Mouse (Mus musculus): ENCODE results near the gene Acp2.
"Not testable (repeated sequence)": the region's sequence is repeated elsewhere in the genome, so short reads cannot be mapped to it uniquely, and the experiment has no call there.

Gene Acp2

DNA sequence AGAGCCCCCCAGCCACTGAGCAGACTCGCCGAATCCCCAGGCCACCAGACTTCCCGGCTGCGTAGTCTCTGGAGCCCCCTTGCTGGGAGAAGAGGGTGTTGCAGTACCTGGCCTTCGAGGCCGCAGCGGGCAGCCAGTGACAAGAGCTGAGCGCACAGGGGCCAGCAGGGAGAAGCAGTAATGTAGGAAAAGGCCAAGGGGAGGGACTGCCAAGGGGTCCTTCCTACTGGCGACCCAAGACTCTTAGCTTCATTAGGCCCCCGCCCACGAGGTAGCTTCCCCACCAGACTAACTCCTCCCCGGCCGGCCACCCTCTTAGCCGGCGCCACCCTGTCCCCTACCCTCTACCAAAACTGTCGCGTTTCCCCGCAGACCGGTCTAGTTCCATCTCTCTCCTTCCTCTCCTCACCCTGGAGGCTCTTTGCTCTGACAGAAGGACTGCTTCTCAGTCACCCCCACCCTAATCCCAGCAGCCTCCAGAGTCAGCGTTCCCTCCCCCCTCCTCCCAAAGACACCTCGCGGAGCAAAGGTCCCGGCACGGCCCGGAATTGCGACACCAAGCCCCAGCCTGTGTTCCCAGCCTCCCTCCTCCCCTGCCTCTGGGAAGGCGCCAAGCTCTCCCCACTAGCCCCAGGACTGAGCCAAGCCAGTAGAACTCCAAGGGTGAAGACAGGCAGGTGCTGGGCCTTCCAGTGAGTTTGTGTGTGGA, 7.9 kb upstream of the Acp2 start:
- DNase-seq (ENCODE audit: low read depth, low spot score), result peak; percentile 44

DNA sequence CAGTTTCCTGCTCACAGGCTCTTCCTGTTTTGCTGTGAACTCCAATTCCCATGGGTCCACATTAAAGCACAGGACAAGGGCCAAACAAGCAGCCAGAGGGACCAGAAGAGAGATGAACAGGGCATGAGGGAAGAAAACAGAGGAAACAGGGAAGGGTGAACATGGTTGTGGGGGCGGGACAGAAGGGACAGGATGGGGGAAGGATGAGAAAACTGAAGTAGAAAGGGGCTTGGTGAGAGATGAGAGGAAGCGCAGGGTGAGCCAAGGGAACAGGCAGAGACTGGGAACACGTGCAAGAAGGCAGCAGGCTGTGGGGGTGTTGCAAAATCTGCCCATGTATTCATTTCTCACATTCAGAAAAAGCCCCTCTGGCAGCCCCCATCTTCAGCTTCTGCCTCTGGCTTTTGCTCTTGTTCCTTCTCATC, 6.1 kb upstream of the Acp2 start:
- DNase-seq (ENCODE audit: low read depth, low spot score), result no peak

- DNase-seq (ENCODE audit: low read depth, low spot score), result no peak
These were observed 3.8 kb upstream of the Acp2 start for GRCm38 (mm10) chr2:91198888-91199287.

DNA sequence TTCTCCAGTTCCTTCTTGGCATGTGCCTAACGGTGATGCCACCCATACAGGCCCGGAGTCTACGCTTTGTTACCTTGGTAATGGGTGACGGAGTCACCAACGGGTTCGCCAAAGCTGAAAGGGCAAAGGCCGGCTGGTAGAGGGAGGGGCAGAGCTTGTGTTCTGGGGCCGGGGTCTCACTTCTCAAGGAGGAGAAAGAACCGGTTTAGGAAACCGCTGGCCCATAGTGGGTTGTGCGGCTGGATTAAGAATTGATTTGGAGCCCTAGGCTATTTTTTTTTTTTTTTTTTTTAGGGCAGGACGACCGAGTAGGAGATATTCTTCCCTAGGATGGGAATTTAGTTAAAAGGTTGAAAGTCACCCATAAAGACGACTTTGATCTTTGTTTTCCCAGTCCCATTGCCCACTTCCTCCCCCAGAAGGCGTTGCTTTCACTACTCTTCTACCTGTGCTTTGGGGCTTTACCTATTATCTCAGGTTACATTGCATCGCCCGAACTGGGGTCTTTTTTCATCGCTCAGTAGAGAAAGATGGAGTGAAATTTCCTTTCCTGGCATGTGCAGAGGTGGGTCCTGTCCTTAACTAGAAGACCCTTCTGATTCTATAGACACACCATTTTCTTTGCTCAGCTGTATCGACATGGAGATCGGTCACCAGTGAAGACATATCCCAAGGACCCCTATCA, 429 bp downstream of the Acp2 start:
- no peak for DNase-seq (ENCODE audit: low read depth, low spot score)

DNA sequence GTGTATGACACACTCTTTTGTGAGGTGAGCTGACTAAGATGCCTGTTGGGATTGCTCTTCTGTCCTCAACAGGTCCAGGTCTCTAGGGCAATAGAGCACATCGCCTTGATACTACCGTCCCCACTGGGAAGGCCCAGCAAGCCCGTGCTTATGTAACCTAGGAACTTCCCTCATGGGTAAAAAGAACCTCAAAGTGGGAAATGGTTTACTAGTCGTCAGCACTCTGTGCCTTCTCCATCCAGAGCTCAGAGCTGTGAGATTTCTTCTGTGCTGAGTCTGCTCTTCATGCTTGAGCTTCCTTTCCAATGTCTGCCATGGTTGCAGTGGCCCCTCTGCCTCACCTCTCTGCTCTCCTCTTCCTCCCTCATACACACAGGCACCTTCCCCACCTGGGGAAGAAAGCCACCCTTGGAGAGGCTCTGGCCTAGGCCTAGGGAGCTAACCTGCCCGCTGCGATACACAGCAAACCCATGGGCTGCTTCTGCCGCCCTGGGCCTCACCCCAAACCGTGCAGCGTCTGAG, 3.6 kb downstream of the Acp2 start:
- no peak for DNase-seq (ENCODE audit: low read depth, low spot score)

GRCm38 (mm10) chr2:91213311-91213710, 10.6 kb downstream of the Acp2 start:
- no peak for DNase-seq (ENCODE audit: low read depth, low spot score)

DNA sequence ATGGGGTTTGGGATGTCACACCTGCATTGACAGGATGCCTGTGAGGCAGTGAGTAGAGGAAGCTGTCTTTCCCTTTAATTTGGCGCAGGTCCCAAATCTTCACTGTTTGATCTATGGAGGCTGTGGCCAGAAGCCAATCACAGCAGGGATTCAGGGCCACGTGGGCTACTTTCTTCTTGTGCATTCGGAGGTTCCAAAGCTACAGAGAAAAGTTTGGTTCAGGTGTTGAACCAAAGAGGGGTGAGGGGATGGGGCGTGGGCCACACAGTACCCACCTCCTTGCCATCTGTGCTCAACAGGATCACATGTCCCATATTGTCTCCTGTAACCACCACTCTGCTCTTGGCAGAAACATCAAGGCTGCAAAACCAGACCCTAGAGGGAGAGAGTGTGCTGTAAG, 14.3 kb downstream of the Acp2 start:
- DNase-seq (ENCODE audit: low read depth, low spot score), result no peak

GRCm38 (mm10) chr2:91220501-91220900, 17.8 kb downstream of the Acp2 start:
- DNase-seq (ENCODE audit: low read depth, low spot score), result no peak

GRCm38 (mm10) chr2:91223614-91224013, 20.9 kb downstream of the Acp2 start:
- no peak for DNase-seq (ENCODE audit: low read depth, low spot score)

DNA sequence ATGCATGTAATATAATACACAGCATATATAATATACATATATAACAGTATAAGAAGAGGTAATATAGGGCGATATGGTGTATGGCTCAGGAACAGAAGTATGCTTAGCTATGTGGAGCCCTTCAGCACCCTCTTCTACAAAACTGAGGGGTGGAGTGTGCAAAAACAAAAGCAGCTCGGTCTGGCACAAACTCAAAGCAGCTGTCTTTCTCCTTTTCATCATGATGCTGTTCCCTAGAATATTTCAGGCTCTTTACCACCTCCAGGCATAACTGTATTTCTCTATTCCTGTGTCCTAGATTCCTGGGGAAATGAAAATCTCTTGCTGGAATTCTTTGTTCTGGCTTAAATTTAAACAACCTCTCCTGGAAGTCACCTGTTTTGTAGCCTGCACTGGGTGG, 27.1 kb downstream of the Acp2 start:
- DNase-seq (ENCODE audit: low read depth, low spot score), result no peak

DNA sequence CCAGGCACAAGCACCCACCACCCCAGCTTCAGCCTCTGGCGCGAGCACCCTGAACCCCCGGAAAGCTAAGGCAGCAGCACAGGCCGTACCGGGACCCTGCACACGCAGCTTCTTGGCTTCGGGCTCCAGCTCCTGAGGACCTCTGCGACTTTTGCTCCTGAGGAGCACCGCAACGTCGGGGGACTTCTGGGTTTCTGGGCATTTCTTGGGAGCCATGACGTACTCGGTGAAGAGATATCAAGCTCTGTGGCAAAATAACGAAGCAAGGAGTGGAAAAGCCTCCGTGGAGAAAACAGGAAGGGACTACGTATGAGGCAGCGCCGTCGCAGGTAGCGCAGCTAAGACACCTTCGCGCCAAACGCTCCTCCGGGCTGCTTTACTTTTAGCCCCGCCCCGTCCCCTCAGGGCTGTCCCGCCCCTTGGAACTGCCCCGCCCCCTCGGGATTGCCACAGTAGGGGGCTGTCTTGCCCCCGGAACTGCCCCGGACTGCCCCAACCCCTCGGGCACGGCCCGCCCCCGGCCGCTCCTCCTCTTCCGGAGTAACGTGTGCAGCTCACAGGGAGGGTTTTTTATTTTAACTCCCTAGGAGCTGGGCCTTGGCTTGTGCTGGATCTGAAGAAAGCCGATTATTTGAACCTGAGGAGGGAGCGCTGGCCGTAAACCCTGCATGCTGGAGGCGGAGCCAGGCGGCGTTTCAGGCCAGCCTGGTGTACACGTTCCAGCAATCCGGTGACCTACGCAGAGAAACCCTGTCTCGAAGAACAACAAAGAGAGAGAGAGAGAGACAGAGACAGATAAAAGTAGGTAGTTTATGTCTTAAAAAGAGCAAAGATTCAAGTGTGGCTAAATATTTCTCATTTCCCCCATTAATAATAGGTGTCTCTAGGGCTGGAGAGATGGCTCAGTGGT, 34.2 kb downstream of the Acp2 start, which contains the start of gene Ddb2:
TSS of gene Ddb2 (minus strand) at position 382 of the 910 bp plus-strand sequence.
- DNase-seq (ENCODE audit: low read depth, low spot score), result peak; percentile 90

DNA sequence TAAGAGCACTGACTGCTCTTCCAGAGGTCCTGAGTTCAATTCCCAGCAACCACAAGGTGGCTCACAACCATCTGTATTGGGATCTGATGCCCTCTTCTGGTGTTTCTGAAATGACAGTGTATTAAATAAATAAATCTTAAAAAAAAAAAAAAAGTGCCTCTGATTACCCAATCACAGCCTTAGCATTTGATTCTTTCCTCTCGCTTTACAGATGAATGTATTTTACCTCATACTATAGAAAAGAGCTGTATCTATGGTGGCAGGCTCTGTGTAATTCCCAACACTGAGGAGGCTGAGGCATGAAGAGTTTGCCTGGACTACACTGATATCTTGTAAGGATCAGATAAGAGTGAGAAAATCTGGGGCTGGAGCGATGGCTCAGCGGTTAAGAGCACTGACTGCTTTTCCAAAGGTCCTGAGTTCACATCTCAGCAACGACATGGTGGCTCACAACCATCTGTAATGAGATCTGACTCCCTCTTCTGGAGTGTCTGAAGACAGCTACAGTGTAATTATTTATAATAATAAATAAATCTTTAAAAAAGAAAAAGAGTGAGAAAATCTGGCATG, 34.9 kb downstream of the Acp2 start:
- not testable (repeated sequence) for DNase-seq (ENCODE audit: low read depth, low spot score)

DNA sequence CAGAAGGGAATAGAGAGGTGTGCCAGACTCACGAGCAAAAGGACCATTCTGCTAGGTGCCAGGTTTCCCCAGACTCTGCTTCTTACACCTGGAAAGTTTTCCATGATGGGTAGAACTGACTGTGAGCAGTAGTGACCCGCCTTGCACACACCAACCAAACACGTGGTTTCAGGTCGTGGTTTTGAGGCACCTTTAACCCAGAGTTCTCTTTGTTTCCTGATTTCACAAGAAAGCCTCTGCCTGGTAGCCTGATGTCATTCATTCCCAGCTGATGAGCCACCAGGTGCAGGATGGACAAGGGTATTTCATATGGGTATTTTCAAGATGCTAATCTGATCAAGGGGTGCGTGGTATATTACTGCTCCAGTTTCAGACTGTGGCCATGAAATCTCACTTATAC, 39.9 kb downstream of the Acp2 start:
- DNase-seq (ENCODE audit: low read depth, low spot score), result no peak

- no peak for DNase-seq (ENCODE audit: low read depth, low spot score)
These were observed 40.7 kb downstream of the Acp2 start for GRCm38 (mm10) chr2:91243416-91243815.

DNA sequence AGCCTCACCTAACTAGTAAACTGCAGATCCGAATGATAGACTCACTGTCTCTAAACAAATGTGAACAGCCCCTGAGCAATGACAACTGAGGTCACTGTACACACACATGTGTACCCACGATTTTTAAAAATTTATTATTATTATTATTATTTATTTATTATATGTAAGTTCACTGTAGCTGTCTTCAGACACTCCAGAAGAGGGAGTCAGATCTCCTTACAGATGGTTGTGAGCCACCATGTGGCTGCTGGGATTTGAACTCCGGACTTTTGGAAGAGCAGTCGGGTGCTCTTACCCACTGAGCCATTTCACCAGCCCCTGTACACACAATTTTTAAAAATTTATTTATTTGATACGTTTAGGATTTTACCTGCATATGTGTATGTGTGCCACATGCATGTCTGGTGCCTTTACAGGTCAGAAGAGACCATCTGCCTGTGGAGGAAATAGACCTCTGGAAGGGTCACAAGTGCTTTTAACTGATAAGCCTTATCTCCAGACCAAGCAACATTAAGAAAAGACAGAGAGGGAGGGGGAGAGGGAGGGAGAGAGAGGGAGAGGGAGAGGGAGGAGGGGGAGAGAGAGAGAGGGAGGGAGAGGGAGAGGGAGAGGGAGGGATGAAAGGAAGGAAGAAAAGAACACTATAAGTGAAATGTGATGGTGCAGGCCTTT, 42.0 kb downstream of the Acp2 start:
- DNase-seq (ENCODE audit: low read depth, low spot score), result no peak

DNA sequence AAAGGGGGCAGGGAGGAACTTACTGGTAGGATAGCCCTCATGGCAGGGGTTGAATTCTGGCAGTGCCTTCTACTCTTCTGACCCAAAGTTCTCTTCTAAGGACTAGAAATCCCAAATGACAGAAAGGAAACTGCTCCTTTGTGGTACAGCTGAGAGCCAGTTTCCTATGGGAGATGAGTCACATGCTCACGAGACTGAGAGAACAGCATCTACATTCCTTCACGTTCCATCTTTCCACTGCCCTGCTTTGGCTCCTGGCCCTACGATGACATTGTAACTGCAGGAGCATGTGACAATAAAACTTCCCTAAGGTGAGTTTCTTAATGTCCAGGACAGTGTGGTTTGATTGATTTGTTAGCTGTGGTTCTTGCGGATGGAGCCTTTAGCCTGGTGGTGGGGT, 45.7 kb downstream of the Acp2 start:
- no peak for DNase-seq (ENCODE audit: low read depth, low spot score)

- no peak for DNase-seq (ENCODE audit: low read depth, low spot score)
These were observed 49.3 kb downstream of the Acp2 start for GRCm38 (mm10) chr2:91252001-91252400.

GRCm38 (mm10) chr2:91252512-91252911, 49.8 kb downstream of the Acp2 start:
- DNase-seq (ENCODE audit: low read depth, low spot score), result no peak

DNA sequence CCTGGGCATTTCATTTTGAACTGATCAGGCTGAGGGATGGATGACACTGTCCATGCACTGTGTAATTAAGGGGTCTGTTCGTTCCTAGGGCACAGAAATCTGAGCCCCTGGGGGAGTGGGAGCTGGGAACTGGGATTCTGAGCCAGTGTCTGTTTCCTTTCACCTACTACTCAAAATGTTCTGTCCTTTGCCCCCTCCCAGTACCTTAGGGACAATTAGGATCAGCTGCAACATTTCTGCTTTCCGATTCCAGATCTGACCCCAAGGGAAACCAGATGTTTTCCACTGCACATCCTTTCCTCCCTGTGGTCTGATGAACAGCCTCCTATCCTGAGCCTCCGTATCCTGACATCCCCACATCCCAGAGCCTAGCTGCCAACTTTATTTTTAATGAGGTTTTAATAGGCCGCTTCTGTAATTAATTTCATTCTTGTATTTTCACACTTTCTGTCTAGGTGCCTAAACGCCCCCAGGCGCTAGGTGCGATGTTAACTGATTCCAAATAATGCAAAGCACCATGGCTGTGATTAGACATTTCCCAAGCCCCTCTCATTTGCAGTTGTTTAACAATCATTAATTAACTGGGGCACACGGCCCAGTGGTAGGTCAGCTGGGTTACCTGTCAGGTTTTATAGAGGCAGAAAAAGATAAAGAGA, 52.2 kb downstream of the Acp2 start:
- no peak for DNase-seq (ENCODE audit: low read depth, low spot score)

DNA sequence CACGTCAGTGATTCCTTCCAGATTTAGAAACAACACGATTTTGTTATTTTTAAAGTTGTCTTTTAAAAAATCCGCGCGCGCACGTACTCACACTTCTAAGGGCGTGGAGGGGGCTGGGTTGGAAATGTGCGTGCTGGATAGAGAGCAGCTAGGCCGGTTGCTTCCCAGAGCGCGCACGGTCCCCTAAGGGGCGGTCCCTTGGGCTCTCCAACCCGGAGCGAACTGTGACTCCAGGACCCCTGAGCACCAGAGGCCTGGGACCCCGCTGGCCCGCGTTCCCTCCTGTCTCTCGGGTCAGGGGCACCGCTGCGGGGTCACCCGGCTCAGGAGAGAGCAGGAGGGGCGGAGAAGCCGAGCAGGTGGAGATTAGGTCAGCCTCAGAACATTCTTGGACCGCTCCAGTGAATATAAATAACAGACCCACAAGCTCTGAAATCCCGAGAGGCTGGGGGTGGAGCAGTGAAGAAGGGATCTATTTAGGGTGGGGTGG, 53.0 kb downstream of the Acp2 start, which contains the start of gene Pacsin3:
TSS of gene Pacsin3 (plus strand) at position 294 of the 490 bp plus-strand sequence.
- DNase-seq (ENCODE audit: low read depth, low spot score), result no peak
